Mouse (Mus musculus) liver, embryonic 14.5 days (tissue): ENCODE results near the gene Tbc1d21.

ENCODE experiments used
- CTCF ChIP-seq: IDR thresholded peaks from 2 replicates; pipeline ENCODE4 v1.5.1; 2016; ENCODE audit warnings: antibody characterized with exemption, low read depth, control low read depth
- EP300 ChIP-seq: IDR thresholded peaks from 2 replicates; pipeline ENCODE4 v1.6.1; 2016; ENCODE audit warnings: antibody characterized with exemption, low read depth

GRCm38 (mm10) chr9:58409247-58409646 is 39.0 kb upstream of the Tbc1d21 start:
- TF ChIP-seq CTCF (no peak), EP300 (no peak)
